Mouse (Mus musculus): ENCODE measurements around the gene 4931440F15Rik. TPM values are rescaled to one million over a fixed set of nuclear protein-coding genes. Genes with fewer than 3 reads are reported as not detected.

4931440F15Rik gene
- 0.08 TPM in 1 of 2 replicates, not detected in the other for polyA plus RNA-seq (2012)

GRCm38 (mm10) chr11:29825271-29825718, at the start of gene 4931440F15Rik:
Gene 4931440F15Rik, minus strand, starts transcription at chr11:29825668.

Other genes with a start within 250 kb of the 4931440F15Rik start
- gene Rtn4, start 132.7 kb downstream of the 4931440F15Rik start, polyA plus RNA-seq (2012), result 153 and 183 TPM in 2 replicates
- 0.18 and 0.22 TPM in 2 replicates for gene Eml6, start 200.4 kb upstream of the 4931440F15Rik start, polyA plus RNA-seq (2012)

Data from megakaryocyte-erythroid progenitor cell, adult 5 weeks (primary cell).